Mouse (Mus musculus) heart, embryonic 14.5 days (tissue): ENCODE results near the gene Cdk18. TPM values are rescaled to one million over a fixed set of nuclear protein-coding genes. Genes with fewer than 3 reads are reported as not detected.

Experiments used
- ATAC-seq: fragments of 200-750 bp; cut with Nextera tagmentation; 2 replicates; pipeline ENCODE4 v1.8.0; 2017; ENCODE audit warnings: low read depth, moderate TSS enrichment; ENCODE audit not compliant: insufficient number of reproducible peaks, insufficient read depth, low FRiP score
- H3K27ac ChIP-seq, 2 experiments: fragments of 200-500 bp in 1 of 2; fragments of 300-500 bp in 1 of 2; sonication (generic) in 1 of 2; replicated peaks in 1 of 2; 2 replicates each; pipeline ENCODE4 v1.5.1; 2012 to 2014; ENCODE audit warnings: low read depth in 2 of 2, low read length in 2 of 2, control low read depth in 1 of 2, mild to moderate bottlenecking in 1 of 2, mixed read lengths in 1 of 2; ENCODE audit not compliant: control insufficient read depth in 1 of 2, insufficient read depth in 1 of 2
- H3K27me3 ChIP-seq: fragments of 300-500 bp; sonication (generic); 2 replicates; pipeline ENCODE4 v1.6.1; 2014; ENCODE audit warnings: mild to moderate bottlenecking, low read length, control low read depth; ENCODE audit not compliant: control insufficient read depth, insufficient read depth
- H3K36me3 ChIP-seq: fragments of 300-500 bp; sonication (generic); 2 replicates; pipeline ENCODE4 v1.6.1; 2014; ENCODE audit warnings: mild to moderate bottlenecking, control low read depth, low read length, mixed read lengths; ENCODE audit not compliant: control insufficient read depth, insufficient read depth
- H3K4me1 ChIP-seq, 2 experiments: fragments of 200-500 bp in 1 of 2; fragments of 300-500 bp in 1 of 2; sonication (generic) in 1 of 2; 2 replicates each; pipeline ENCODE4 v1.6.1; 2012 to 2014; ENCODE audit warnings: low read length in 2 of 2, control low read depth in 1 of 2, mixed read lengths in 1 of 2; ENCODE audit not compliant: control insufficient read depth in 2 of 2, insufficient read depth in 2 of 2
- H3K4me2 ChIP-seq: fragments of 300-500 bp; sonication (generic); 2 replicates; pipeline ENCODE4 v1.6.1; 2014; ENCODE audit warnings: mild to moderate bottlenecking, low read length
- H3K4me3 ChIP-seq, 2 experiments: fragments of 200-500 bp in 1 of 2; fragments of 300-500 bp in 1 of 2; sonication (generic) in 1 of 2; 2 replicates each; pipeline ENCODE4 v1.5.1; 2012 to 2014; ENCODE audit warnings: low read length in 2 of 2, mild to moderate bottlenecking in 2 of 2, control low read depth in 1 of 2, low read depth in 1 of 2, moderate library complexity in 1 of 2; ENCODE audit not compliant: control insufficient read depth in 1 of 2, insufficient read depth in 1 of 2
- H3K9ac ChIP-seq: fragments of 300-500 bp; sonication (generic); 2 replicates; pipeline ENCODE4 v1.6.1; 2014; ENCODE audit warnings: mild to moderate bottlenecking, low read length
- H3K9me3 ChIP-seq: fragments of 300-500 bp; sonication (generic); 2 replicates; pipeline ENCODE4 v1.6.1; 2016; ENCODE audit warnings: low read length, control low read depth; ENCODE audit not compliant: control insufficient read depth
- WGBS: fragments of 180-500 bp; shearing (Covaris S2); extraction: QIAGEN DNeasy Blood & Tissue Kit; methylation state at CpG from one replicate; pipeline ENCODE4 v1.1.7; 2014; 5-methylcytosine and 5-hydroxymethylcytosine counted together
- polyA plus RNA-seq: library from polyadenylated mRNA; unstranded; fragments of >200 nt; fragmentation: Nextera tagmentation; extraction: Ambion mirVana; gene quantifications from 2 replicates; pipeline ENCODE4 v1.2.1, GENCODE M21; 2014

Cdk18 gene
- polyA plus RNA-seq, 1 experiment from 2014 or later: 2.9 TPM

- Histone ChIP-seq H3K4me1 (peaks cover 4 to 8% of the 10 kb centered on the region in 2 experiments; a peak in 3 of 4 replicates), H3K36me3 (no peaks in the 10 kb centered on the region), H3K4me2 (no peak overlapping the region), H3K9ac (no peak overlapping the region), H3K27ac (no peak overlapping the region), H3K9me3 (no peaks in the 10 kb centered on the region), H3K4me3 (no peak overlapping the region), H3K27me3 (peaks cover 36% of the 10 kb centered on the region)
- WGBS: 73% methylated on average over 4 of the region's 4 CpGs
- ATAC-seq: no peak
Observed at GRCm38 (mm10) chr1:132063096-132063495, 76.4 kb downstream of the Cdk18 start.

Other genes with a start within 250 kb of the Cdk18 start
- gene Nucks1, start 229.2 kb downstream of the Cdk18 start, polyA plus RNA-seq: 27.4 and 32.4 TPM in 2 replicates
- gene Slc45a3, start 176.7 kb downstream of the Cdk18 start, polyA plus RNA-seq: 3.1 and 3.7 TPM in 2 replicates
- 24.7 and 26.1 TPM in 2 replicates for gene Elk4, start 132.1 kb downstream of the Cdk18 start, polyA plus RNA-seq
- gene Mfsd4a, start 71.6 kb downstream of the Cdk18 start, polyA plus RNA-seq: 12.6 and 13.3 TPM in 2 replicates
- gene Lemd1, start 51.7 kb upstream of the Cdk18 start, polyA plus RNA-seq: not detected in 2 replicates
- not detected in 2 replicates for gene AC124108.1, start 51.8 kb upstream of the Cdk18 start, polyA plus RNA-seq
- not detected in 2 replicates for gene Gm10188, start 90.1 kb upstream of the Cdk18 start, polyA plus RNA-seq
- 0.50 and 1.5 TPM in 2 replicates for gene Klhdc8a, start 158.9 kb upstream of the Cdk18 start, polyA plus RNA-seq
- 1.5 and 2.2 TPM in 2 replicates for gene Nuak2, start 176.4 kb upstream of the Cdk18 start, polyA plus RNA-seq